Mouse (Mus musculus): ENCODE results near the gene Hoxa6. TPM values are rescaled to one million over a fixed set of nuclear protein-coding genes. Genes with fewer than 3 reads are reported as not detected.
A peak's percentile ranks its signal among the peaks of the same experiment; 100 is the strongest.

The Hoxa6 gene
- total RNA-seq, 2 experiments from 2014 or later: 3.0 to 3.5 TPM

Small RNA genes lying within 50 kb of the gene (microRNA-seq; reads per million reads assigned to microRNA genes)
- 11,370 reads per million, percentile 94 among the genes with 10 or more reads in this experiment for gene Mir196b

Other genes starting within 250 kb of the Hoxa6 start
- gene Skap2, start 196.2 kb downstream of the Hoxa6 start, total RNA-seq (2021): 10 to 100 TPM; 10.0 to 12.3 TPM
- gene Hoxa1, start 50.4 kb downstream of the Hoxa6 start, total RNA-seq (2021): under 1 TPM; 0.34 to 0.54 TPM
- 1 to 10 TPM; 1.1 to 1.5 TPM for gene Hoxa2, start 43.9 kb downstream of the Hoxa6 start, total RNA-seq (2021)
- gene 5730596B20Rik, start 31.2 kb downstream of the Hoxa6 start, total RNA-seq (2021): under 1 TPM; 0.34 to 0.54 TPM
- 10 to 100 TPM in 1 of 2 experiments, 1 to 10 TPM in 1; 9.2 to 11.8 TPM for gene Hoxa4, start 17.0 kb downstream of the Hoxa6 start, total RNA-seq (2021)
- gene Hoxa5, start 4.1 kb downstream of the Hoxa6 start, total RNA-seq (2021): 1 to 10 TPM; 4.4 to 5.1 TPM
- 1 to 10 TPM; 3.2 to 4.1 TPM for gene Hoxa3, start 4.6 kb upstream of the Hoxa6 start, total RNA-seq (2021)
- gene Gm28308, start 4.6 kb upstream of the Hoxa6 start, total RNA-seq (2021): under 1 TPM in 1 of 2 experiments, not detected in 1; 0.73 TPM
- gene Hoxa7, start 13.1 kb upstream of the Hoxa6 start, total RNA-seq (2021): 10 to 100 TPM; 11.2 to 12.5 TPM
- gene Hoxa9, start 22.4 kb upstream of the Hoxa6 start, total RNA-seq (2021): 10 to 100 TPM; 16.5 to 17.7 TPM
- 10 to 100 TPM; 31.5 to 32.3 TPM for gene Hoxa10, start 32.1 kb upstream of the Hoxa6 start, total RNA-seq (2021)
- gene Hoxa11, start 37.1 kb upstream of the Hoxa6 start, total RNA-seq (2021): 1 to 10 TPM; 6.0 to 6.6 TPM
- 1 to 10 TPM; 1.1 to 1.3 TPM for gene Hoxa13, start 52.2 kb upstream of the Hoxa6 start, total RNA-seq (2021)
- not detected for gene Evx1, start 104.8 kb upstream of the Hoxa6 start, total RNA-seq (2021)